Mouse (Mus musculus) erythroblast, embryonic 14.5 days (primary cell): ENCODE measurements around the gene Ropn1.

Experiments used
- GATA1 ChIP-seq: IDR thresholded peaks from 2 replicates; pipeline ENCODE4 v1.6.1; 2012; ENCODE audit warnings: low read length, inconsistent platforms, mixed read lengths
- TAL1 ChIP-seq: IDR thresholded peaks from 3 replicates; pipeline ENCODE4 v1.6.1; 2012; ENCODE audit warnings: low read length, inconsistent platforms, mixed read lengths

DNA sequence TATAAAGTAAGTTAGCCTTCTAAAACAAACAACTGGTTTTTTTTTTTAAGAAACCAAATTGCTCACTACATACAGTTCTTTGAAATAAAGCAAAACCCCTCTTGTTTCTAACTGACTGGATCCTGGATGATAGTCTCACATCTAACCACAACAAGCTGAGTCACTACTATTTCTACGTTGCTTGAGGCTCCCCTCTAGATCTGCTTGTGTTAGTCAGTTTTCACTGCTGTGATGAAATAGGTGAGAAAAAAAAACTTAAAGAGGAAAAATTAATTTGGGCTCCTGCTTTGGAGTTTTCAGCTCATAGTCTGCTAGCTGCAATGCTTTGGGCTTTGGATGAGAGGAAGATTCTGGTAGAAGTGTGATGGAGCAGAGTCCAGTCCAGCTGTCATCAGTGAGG, 39.6 kb upstream of the Ropn1 start:
- TF ChIP-seq TAL1: no peak
- no peak for TF ChIP-seq GATA1
